Mouse (Mus musculus) small intestine, adult 2 months (tissue): ENCODE results near the gene Irf6. TPM values are rescaled to one million over a fixed set of nuclear protein-coding genes. Genes with fewer than 3 reads are reported as not detected.

Experiments
- H3K27ac ChIP-seq: fragments of 200-500 bp; 2 replicates; pipeline ENCODE4 v1.5.1; 2012; ENCODE audit warnings: low read depth, low read length, control low read depth, inconsistent platforms; ENCODE audit not compliant: insufficient read depth
- H3K27me3 ChIP-seq: fragments of 200-500 bp; 2 replicates; pipeline ENCODE4 v1.6.1; 2012; ENCODE audit warnings: mild to moderate bottlenecking, moderate library complexity, low read length, inconsistent platforms; ENCODE audit not compliant: control insufficient read depth, insufficient read depth
- H3K36me3 ChIP-seq: fragments of 200-500 bp; 2 replicates; pipeline ENCODE4 v1.6.1; 2012; ENCODE audit warnings: mild to moderate bottlenecking, low read length, control low read depth, inconsistent platforms; ENCODE audit not compliant: control insufficient read depth, insufficient read depth
- H3K4me1 ChIP-seq: fragments of 200-500 bp; 2 replicates; pipeline ENCODE4 v1.6.1; 2012; ENCODE audit warnings: low read length, inconsistent platforms, mixed read lengths; ENCODE audit not compliant: control insufficient read depth, insufficient read depth, insufficient read length
- H3K4me3 ChIP-seq: fragments of 200-500 bp; 2 replicates; pipeline ENCODE4 v1.5.1; 2012; ENCODE audit warnings: low read depth, mild to moderate bottlenecking, control low read depth, inconsistent platforms, low read length, moderate library complexity
- CTCF ChIP-seq: fragments of 200-500 bp; IDR thresholded peaks from 2 replicates; pipeline ENCODE4 v1.5.1; 2012; ENCODE audit warnings: low read depth, mild to moderate bottlenecking, control low read depth, inconsistent platforms, low read length, moderate library complexity, mixed read lengths; ENCODE audit not compliant: insufficient replicate concordance, insufficient read length; ENCODE audit errors: extremely low read depth
- POLR2A ChIP-seq: fragments of 200-500 bp; IDR thresholded peaks from 2 replicates; pipeline ENCODE4 v1.6.1; 2012; ENCODE audit warnings: low read depth, mild to moderate bottlenecking, control low read depth, inconsistent platforms, low read length, moderate library complexity
- WGBS: fragments of 180-500 bp; shearing (Covaris S2); methylation state at CpG from one replicate; pipeline ENCODE4 v1.1.7; 2018; 5-methylcytosine and 5-hydroxymethylcytosine counted together
- polyA plus RNA-seq: library from polyadenylated mRNA; depleted of rRNA; stranded (reverse); fragments of >200 nt; gene quantifications from 2 replicates; pipeline ENCODE4 v1.2.3, GENCODE M21; 2012

The Irf6 gene
- polyA plus RNA-seq, 1 experiment = 141 TPM

GRCm38 (mm10) chr1:193130456-193130825 is 22.5 kb upstream of the Irf6 start:
- Histone ChIP-seq H3K27me3 (no peaks in the 10 kb centered on the region), H3K4me1 (peaks cover 2% of the 10 kb centered on the region; the same call in 1 of the 2 replicates), H3K4me3 (peak overlapping the region; percentile 45), H3K36me3 (peaks cover 3% of the 10 kb centered on the region; the same call in 1 of the 2 replicates), H3K27ac (peak overlapping the region; percentile 21; the same call in 1 of the 2 replicates)
- WGBS = 17% methylated on average over 11 of the region's 11 CpGs
- TF ChIP-seq CTCF (no peak), POLR2A (no peak)

- no peak overlapping the region for H3K4me3 ChIP-seq
Measured at GRCm38 (mm10) chr1:193130839-193131238, 22.1 kb upstream of the Irf6 start.

DNA sequence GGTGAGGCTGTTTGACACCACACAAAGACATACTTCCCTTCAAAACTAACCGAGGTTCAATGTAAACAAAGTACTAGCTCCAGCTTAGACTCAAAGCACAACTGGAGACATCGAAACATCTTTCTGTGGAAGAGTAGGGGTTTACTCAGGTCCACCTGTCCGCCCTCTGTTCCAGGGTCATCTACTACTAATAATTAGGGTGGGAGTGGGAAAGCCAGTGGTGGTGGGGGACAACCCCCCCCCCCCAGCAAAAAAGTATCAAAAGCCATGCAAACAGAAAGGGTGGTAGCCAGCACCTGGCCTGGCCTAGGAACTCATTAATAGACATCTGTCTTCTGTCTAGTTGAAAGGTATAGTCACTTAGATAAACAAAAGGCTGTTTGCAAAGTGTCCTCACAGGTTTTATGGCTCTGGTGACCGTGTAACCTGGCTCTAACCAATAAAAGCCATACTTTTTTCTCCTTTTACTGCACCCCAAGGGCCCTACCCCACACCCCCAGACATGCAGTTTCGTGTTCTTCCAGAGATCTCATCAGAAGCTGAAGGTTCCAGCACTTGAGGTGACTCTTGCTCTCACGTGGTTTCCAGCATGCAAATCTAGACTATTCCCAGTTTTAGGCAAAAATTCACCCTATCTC is 21.5 kb upstream of the Irf6 start:
- Histone ChIP-seq H3K4me3 (no peak overlapping the region), H3K27me3 (no peaks in the 10 kb centered on the region), H3K36me3 (peaks cover 3% of the 10 kb centered on the region; the same call in 1 of the 2 replicates), H3K27ac (peak overlapping the region; percentile 50), H3K4me1 (peaks cover 2% of the 10 kb centered on the region; the same call in 1 of the 2 replicates)
- 28% methylated on average over 6 of the region's 6 CpGs for WGBS
- no peak for TF ChIP-seq CTCF

More at GRCm38 (mm10) chr1:193130839-193131238, 22.1 kb upstream of the Irf6 start:
- H3K27me3 ChIP-seq = no peaks in the 10 kb centered on the region
- H3K27ac ChIP-seq = peak overlapping the region; percentile 21
- WGBS = 25% methylated on average over 8 of the region's 8 CpGs
- peaks cover 3% of the 10 kb centered on the region; the same call in 1 of the 2 replicates for H3K36me3 ChIP-seq
- H3K4me1 ChIP-seq = peaks cover 2% of the 10 kb centered on the region; the same call in 1 of the 2 replicates
- TF ChIP-seq CTCF = no peak
- no peak for TF ChIP-seq POLR2A

GRCm38 (mm10) chr1:193132385-193132784 is 20.5 kb upstream of the Irf6 start:
- H3K27ac ChIP-seq = no peak overlapping the region
- H3K4me3 ChIP-seq = no peak overlapping the region
- no peak for TF ChIP-seq CTCF
- no peak for TF ChIP-seq POLR2A
- H3K36me3 ChIP-seq = peaks cover 2% of the 10 kb centered on the region; the same call in 1 of the 2 replicates
- H3K4me1 ChIP-seq = peaks cover 2% of the 10 kb centered on the region; the same call in 1 of the 2 replicates
- no peaks in the 10 kb centered on the region for H3K27me3 ChIP-seq

DNA sequence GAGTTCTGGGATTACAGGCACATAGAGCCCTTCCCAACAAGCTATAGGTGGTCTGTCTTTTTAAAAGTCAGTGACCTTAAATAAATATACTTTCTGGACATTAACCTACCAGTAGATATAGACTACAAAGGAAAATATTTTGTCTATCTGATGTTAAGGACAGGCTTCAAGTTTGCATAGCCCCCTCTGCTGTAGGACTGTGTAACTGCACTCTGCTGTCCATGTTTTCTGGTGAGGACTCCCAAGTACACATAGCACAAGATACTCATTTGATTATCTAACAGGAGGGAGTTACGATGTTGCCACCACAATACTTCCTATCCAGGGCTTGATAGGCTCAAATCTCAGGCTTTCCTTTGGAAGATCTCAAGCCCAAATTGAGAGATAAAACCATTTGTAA is 19.2 kb upstream of the Irf6 start:
- Histone ChIP-seq H3K27ac (no peak overlapping the region), H3K4me3 (no peak overlapping the region), H3K27me3 (no peaks in the 10 kb centered on the region), H3K4me1 (peaks cover 2% of the 10 kb centered on the region; the same call in 1 of the 2 replicates), H3K36me3 (no peaks in the 10 kb centered on the region)
- WGBS = 93% methylated on average over 1 of the region's 1 CpGs
- TF ChIP-seq POLR2A (no peak), CTCF (no peak)

DNA sequence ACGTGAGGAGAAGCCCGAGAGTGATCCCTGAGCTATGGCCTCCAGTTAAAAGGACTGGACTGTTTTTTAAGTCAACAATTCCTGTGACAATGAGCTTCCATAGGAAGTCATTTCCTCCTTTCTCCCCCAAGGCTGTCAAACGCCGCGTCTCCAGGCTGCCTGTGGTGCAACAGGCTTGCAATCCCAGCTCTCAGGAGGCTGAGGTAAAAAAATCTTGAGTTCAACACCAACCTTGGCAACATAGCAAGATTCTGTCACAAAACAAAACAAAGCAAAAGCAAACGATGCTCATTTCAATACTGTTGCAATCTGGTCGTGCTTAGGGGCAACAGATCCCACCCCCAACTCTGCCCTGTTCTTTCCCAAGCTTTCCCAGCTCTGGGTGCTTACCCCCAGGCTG is 14.8 kb upstream of the Irf6 start:
- TF ChIP-seq CTCF = no peak
- TF ChIP-seq POLR2A = no peak
- no peaks in the 10 kb centered on the region for H3K36me3 ChIP-seq
- H3K4me3 ChIP-seq = no peak overlapping the region
- H3K27ac ChIP-seq = no peak overlapping the region
- H3K27me3 ChIP-seq = no peaks in the 10 kb centered on the region
- 56% methylated on average over 7 of the region's 7 CpGs for WGBS
- no peaks in the 10 kb centered on the region for H3K4me1 ChIP-seq

DNA sequence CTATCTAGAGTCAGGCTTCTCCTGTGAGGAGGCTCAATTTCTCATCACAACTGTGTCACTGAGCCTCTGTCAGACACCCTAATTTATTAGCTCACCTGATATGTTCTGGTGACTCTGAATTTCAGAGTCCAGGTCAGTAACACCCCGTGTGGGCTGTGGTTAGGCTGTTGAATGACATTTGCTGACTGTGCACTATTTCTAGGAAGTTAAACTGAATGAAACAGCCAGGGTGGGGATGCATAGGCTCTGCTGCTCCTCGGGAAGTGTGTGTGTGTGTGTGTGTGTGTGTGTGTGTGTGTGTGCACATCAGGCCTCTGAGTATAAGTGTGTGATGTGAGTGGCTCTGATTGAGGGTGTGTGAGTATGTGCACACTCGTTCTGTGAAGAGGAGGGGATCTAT is 14.2 kb upstream of the Irf6 start:
- no peak for TF ChIP-seq CTCF
- no peak for TF ChIP-seq POLR2A
- H3K27ac ChIP-seq = no peak overlapping the region
- H3K27me3 ChIP-seq = no peaks in the 10 kb centered on the region
- no peak overlapping the region for H3K4me3 ChIP-seq
- no peaks in the 10 kb centered on the region for H3K4me1 ChIP-seq
- no peaks in the 10 kb centered on the region for H3K36me3 ChIP-seq
- 29% methylated on average over 3 of the region's 3 CpGs for WGBS
